Mouse (Mus musculus) brain, embryonic 14.5 days (tissue): ENCODE results near the gene Zfp853.

Source experiments
- CTCF ChIP-seq: fragments of 200-500 bp; IDR thresholded peaks from 2 replicates; pipeline ENCODE4 v1.5.1; 2012; ENCODE audit warnings: inconsistent platforms, mild to moderate bottlenecking, moderate library complexity, borderline replicate concordance; ENCODE audit not compliant: insufficient read depth, insufficient read length; ENCODE audit errors: extremely low read depth
- POLR2A ChIP-seq: fragments of 200-500 bp; IDR thresholded peaks from 2 replicates; pipeline ENCODE4 v1.6.1; 2012; ENCODE audit warnings: mild to moderate bottlenecking, inconsistent platforms, borderline replicate concordance; ENCODE audit not compliant: poor library complexity, insufficient read depth, insufficient read length, severe bottlenecking; ENCODE audit errors: extremely low read depth

DNA sequence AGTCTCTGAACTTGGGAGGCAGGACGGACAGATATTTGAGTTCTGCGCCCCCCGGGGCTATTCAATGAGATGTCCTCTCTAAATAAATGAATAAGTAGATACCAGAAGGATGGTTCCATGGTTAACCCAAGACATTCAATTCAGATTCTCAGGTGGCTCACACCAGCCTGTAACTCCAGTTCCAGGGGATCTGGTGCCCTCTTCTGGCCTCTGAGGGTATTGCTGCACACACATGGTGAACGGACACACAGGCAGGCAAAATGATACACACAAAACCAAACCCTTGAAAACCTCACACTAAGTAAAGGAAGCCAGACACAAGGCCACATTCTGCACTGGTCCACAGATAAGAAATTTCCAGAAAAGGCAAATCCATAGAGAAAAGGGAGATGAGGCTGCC is 6.3 kb upstream of the Zfp853 start:
- TF ChIP-seq CTCF (peak; percentile 66; the same call in 1 of the 2 replicates), POLR2A (no peak)
